Mouse (Mus musculus) embryonic facial prominence, embryonic 11.5 days (tissue): Measurements from ENCODE around the gene Pank2. TPM values are rescaled to one million over a fixed set of nuclear protein-coding genes. Genes with fewer than 3 reads are reported as not detected.
"Not testable (repeated sequence)": the region's sequence is repeated elsewhere in the genome, so short reads cannot be mapped to it uniquely, and the experiment has no call there.

ENCODE experiments used
- ATAC-seq: fragments of 200-750 bp; cut with Nextera tagmentation; replicated peaks from 2 replicates; pipeline ENCODE4 v1.8.0; 2017; ENCODE audit warnings: low read depth; ENCODE audit not compliant: insufficient number of reproducible peaks, low FRiP score, low TSS enrichment
- DNase-seq: peaks from one replicate; pipeline ENCODE4 v3.0.0-alpha.2; 2015; ENCODE audit warnings: low spot score
- H3K27ac ChIP-seq: fragments of 300-500 bp; sonication (generic); replicated peaks from 2 replicates; pipeline ENCODE4 v1.5.1; 2014; ENCODE audit warnings: mild to moderate bottlenecking, low read depth, low read length, control low read depth
- H3K27me3 ChIP-seq: fragments of 300-500 bp; sonication (generic); 2 replicates; pipeline ENCODE4 v1.6.1; 2014; ENCODE audit warnings: mild to moderate bottlenecking, low read length, moderate library complexity, mixed read lengths; ENCODE audit not compliant: control insufficient read depth, insufficient read depth
- H3K36me3 ChIP-seq: fragments of 300-500 bp; sonication (generic); replicated peaks from 2 replicates; pipeline ENCODE4 v1.6.1; 2014; ENCODE audit warnings: low read depth, mild to moderate bottlenecking, low read length, moderate library complexity, mixed read lengths; ENCODE audit not compliant: control insufficient read depth, insufficient read depth
- H3K4me1 ChIP-seq: fragments of 300-500 bp; sonication (generic); 2 replicates; pipeline ENCODE4 v1.6.1; 2014; ENCODE audit warnings: low read length, mixed read lengths; ENCODE audit not compliant: control insufficient read depth, insufficient read depth
- H3K4me2 ChIP-seq: fragments of 300-500 bp; sonication (generic); 2 replicates; pipeline ENCODE4 v1.6.1; 2014; ENCODE audit warnings: low read depth, mild to moderate bottlenecking, control low read depth, low read length, moderate library complexity
- H3K4me3 ChIP-seq: fragments of 300-500 bp; sonication (generic); 2 replicates; pipeline ENCODE4 v1.5.1; 2014; ENCODE audit warnings: low read depth, low read length, control low read depth
- H3K9ac ChIP-seq: fragments of 300-500 bp; sonication (generic); replicated peaks from 2 replicates; pipeline ENCODE4 v1.6.1; 2014; ENCODE audit warnings: mild to moderate bottlenecking, control low read depth, low read length
- H3K9me3 ChIP-seq: fragments of 300-500 bp; sonication (generic); replicated peaks from 2 replicates; pipeline ENCODE4 v1.6.1; 2016; ENCODE audit warnings: mild to moderate bottlenecking, low read length, inconsistent platforms, mixed read lengths; ENCODE audit not compliant: control insufficient read depth
- WGBS: fragments of 180-500 bp; shearing (Covaris S2); extraction: QIAGEN DNeasy Blood & Tissue Kit; methylation state at CpG from one replicate; pipeline ENCODE4 v1.1.7; 2014; 5-methylcytosine and 5-hydroxymethylcytosine counted together
- polyA plus RNA-seq: library from polyadenylated mRNA; unstranded; fragments of >200 nt; fragmentation: Nextera tagmentation; extraction: Ambion mirVana; gene quantifications from 2 replicates; pipeline ENCODE4 v1.2.1, GENCODE M21; 2014

Gene Pank2
- polyA plus RNA-seq, 1 experiment from 2014 or later, result 68.0 TPM

DNA sequence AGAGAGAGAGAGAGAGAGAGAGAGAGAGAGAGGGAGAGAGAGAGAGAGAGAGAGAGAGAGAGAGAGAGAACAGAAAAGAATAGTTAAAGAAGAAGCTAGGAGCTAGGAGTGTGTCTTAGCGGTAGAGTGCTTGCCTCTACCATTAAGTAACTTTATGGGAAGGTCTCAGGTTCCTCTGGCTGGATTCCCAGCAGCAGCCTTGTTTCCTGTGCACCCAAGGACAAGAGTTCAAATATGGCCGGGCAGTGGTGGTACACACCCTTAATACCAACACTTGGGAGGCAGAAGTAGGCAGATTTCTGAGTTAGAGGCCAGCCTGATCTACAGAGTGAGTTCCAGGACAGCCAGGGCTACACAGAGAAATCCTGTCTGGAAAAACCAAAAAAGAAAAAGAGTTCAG lies 35.6 kb upstream of the Pank2 start:
- DNase-seq, H3K9me3 ChIP-seq, H3K27ac ChIP-seq, H3K4me1 ChIP-seq, H3K4me2 ChIP-seq, H3K36me3 ChIP-seq, H3K4me3 ChIP-seq, H3K9ac ChIP-seq, H3K27me3 ChIP-seq, ATAC-seq: not testable (repeated sequence)
- WGBS, result 68% methylated on average over 2 of the region's 2 CpGs

DNA sequence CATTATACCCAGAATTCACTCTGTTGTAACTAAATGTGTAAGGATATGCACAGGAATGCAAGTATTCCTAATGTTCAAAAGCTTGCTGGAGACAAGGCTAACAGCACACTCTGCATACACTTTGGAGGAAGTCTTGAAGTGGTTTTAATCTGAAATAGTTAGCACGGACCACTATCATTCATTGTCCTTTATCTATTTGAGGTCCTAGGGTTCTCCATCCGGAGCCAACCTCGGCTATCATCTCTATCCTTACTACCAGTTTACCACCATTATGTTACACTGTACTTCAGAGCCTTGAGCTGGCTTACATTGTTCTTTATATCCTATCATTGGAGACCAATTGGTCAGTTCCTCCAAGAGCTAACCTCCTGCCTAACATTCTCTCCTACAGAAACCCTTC lies 35.1 kb upstream of the Pank2 start:
- Histone ChIP-seq H3K9me3 (no peaks in the 10 kb centered on the region), H3K27me3 (no peaks in the 10 kb centered on the region), H3K4me2 (no peak overlapping the region), H3K4me3 (no peak overlapping the region), H3K4me1 (no peaks in the 10 kb centered on the region), H3K36me3 (no peaks in the 10 kb centered on the region), H3K9ac (no peak overlapping the region), H3K27ac (no peak overlapping the region)
- DNase-seq, result no peak
- 84% methylated on average over 3 of the region's 3 CpGs for WGBS
- no peak for ATAC-seq

DNA sequence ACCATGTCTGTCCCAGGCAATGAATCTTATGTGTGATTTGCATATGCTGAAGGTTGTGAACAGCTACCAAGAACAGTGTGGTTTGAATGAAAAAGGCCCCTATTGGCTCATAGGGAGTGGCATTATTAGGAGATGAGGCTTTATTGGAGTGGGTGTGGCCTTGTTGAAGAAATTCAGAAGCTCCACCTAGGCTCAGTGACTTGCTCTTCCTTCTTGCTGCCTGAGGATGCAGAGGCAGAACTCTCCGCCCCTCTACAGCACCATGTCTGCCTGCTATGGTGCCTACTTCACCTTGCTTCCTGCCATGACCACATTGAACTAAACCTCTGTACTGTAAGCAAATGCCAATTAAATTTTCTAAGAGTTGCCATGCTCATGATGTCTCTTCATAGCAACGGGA lies 29.7 kb upstream of the Pank2 start:
- no peaks in the 10 kb centered on the region for H3K36me3 ChIP-seq
- H3K4me3 ChIP-seq, result no peak overlapping the region
- H3K27me3 ChIP-seq, result no peaks in the 10 kb centered on the region
- ATAC-seq, result no peak
- 83% methylated on average over 2 of the region's 2 CpGs for WGBS
- no peak overlapping the region for H3K9ac ChIP-seq
- H3K4me2 ChIP-seq, result no peak overlapping the region
- H3K27ac ChIP-seq, result no peak overlapping the region
- no peaks in the 10 kb centered on the region for H3K4me1 ChIP-seq
- H3K9me3 ChIP-seq, result no peaks in the 10 kb centered on the region
- DNase-seq, result no peak

DNA sequence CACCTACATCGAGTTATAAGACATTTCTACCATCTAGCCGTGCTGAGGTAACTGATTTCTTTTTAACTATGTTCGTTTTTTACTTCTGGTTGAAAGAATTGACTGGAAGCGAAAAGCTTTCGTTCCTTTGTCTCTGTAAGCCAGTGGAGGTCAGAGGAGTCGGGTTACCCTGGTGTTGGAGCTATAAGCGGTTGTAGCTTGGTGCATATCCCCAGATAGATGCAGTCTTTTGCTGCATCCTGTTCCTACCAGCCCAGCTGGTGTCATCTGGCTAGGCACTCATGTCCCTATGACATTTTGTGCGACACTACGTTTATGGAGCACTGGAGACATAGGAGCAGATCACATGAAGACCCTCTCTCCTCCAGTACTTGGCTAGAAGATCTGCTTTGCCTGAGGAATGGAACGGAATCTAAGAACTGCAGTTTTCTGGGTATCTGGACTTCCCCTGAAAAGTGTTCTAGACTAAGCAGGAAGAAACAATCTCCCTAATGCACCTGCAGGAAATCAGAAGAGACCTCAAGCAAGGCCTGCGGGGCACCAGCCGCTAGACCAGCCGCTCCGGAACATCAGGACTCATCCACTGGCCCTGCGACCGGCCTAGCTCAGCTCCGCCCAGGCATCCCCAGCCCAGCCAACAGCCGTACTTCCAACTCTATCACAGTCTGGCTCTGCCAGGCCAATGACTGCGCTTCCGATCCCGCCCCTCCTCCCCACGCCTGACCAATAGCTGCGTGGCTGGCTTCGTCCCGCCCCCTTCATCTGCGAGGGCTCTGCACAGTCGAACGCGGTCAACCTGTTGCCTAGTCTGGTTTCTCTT lies 28.8 kb upstream of the Pank2 start, which contains the start of gene Mavs:
TSS of gene Mavs (plus strand) at position 757 of the 820 bp plus-strand sequence.
- H3K36me3 ChIP-seq, result no peaks in the 10 kb centered on the region
- H3K27me3 ChIP-seq, result no peaks in the 10 kb centered on the region
- H3K4me1 ChIP-seq, result no peaks in the 10 kb centered on the region
- 9% methylated on average over 29 of the region's 29 CpGs for WGBS
- H3K4me3 ChIP-seq, result peak within 1 kb of the TSS; percentile 60
- 0 out of 2 replicates have a peak within 1 kb of the TSS, but pooled peaks have one; percentile 20 for H3K27ac ChIP-seq
- peak within 1 kb of the TSS; percentile 81 for H3K9ac ChIP-seq
- H3K4me2 ChIP-seq, result peak within 1 kb of the TSS; percentile 87
- no peaks in the 10 kb centered on the region for H3K9me3 ChIP-seq
- peak; percentile 100 for ATAC-seq
- peak; percentile 97 for DNase-seq

DNA sequence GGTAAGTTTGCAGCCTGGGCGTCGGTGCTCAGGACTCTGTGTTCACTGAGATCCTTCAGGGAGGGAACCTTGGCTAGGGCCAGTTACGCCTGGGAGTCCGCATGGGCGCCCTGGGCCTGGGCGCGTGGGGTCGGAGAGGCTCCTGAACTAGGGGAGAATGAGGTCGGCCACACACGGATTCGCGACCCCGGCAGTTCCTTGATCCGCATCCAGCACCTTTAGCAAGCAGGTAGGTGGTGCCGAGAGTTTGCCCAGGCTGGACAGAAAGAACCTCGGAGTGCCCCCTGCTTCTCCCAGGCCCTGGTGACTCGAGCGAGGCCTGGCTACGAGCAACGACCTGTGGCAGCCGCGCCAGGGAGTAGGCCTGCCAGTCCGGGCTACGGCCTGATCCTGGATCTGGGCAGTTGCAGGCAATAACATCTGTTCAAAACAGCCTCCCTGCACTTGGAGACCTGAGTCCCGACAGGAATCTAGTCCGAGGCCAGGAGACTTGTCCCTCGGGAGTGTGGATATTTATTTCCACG lies 28.1 kb upstream of the Pank2 start:
- Histone ChIP-seq H3K4me1 (no peaks in the 10 kb centered on the region), H3K36me3 (no peaks in the 10 kb centered on the region), H3K4me3 (peak overlapping the region; percentile 60), H3K9me3 (no peaks in the 10 kb centered on the region), H3K9ac (peak overlapping the region; percentile 81), H3K27me3 (no peaks in the 10 kb centered on the region), H3K4me2 (peak overlapping the region; percentile 87), H3K27ac (0 out of 2 replicates have a peak overlapping the region, but pooled peaks have one; percentile 20)
- peak; percentile 17; the same call in 1 of the 2 replicates for ATAC-seq
- 12% methylated on average over 28 of the region's 28 CpGs for WGBS
- no peak for DNase-seq

DNA sequence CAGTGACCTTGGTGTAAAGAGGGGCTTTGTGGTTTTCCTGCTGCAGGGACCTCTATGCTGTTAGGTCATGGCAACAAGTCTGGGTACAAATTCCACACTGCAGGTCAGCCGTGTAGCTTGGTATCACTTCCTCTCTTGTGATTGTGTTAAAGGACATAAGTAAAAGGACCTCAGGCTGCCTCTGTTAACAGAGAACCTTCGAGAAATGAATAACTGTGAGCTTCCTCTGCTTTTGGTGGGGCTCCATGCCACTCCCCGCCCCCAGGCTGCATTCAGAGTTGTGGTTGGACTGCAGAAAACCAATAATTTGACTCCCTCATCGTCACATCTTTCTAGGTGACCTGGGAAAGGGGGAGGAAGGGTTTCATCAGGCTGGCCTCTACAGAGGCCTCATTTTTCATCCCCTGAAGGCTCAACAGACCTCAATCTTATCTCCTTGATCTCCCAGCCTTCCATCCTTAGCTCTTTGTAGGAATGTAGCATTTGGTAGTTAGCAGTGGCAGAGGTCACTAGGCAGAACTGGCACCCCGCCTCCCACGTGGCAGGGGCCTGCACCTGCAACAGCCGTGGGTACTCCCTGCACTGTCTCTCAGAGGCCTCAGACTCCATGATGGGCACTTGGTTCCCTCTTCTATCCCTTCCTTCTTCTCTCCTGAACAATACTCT lies 27.2 kb upstream of the Pank2 start:
- Histone ChIP-seq H3K27ac (no peak overlapping the region), H3K4me1 (no peaks in the 10 kb centered on the region), H3K9ac (no peak overlapping the region; the same call in 1 of the 2 replicates), H3K36me3 (no peaks in the 10 kb centered on the region), H3K4me3 (no peak overlapping the region), H3K27me3 (no peaks in the 10 kb centered on the region), H3K4me2 (peak overlapping the region; percentile 87; the same call in 1 of the 2 replicates), H3K9me3 (no peaks in the 10 kb centered on the region)
- ATAC-seq, result no peak
- WGBS, result 72% methylated on average over 7 of the region's 7 CpGs
- DNase-seq, result no peak

DNA sequence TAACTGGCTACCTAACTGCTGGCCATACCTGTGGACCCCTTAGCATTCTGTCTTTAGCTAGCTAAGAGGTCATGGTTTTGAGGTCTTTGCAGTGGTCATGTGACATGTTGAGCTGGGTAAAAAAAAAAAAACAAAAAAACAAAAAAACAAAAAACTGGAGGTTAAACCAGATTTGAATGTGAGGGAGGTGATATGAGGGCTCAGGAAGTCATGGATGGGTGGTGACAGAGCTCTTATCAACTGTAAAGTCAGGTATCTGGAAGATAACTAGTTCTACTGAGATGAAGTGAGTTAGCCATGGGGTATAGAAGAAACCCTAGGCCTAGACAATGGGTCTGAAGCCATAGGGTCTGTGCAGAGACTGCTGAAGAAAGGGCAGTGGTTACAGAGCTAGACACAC lies 20.1 kb upstream of the Pank2 start:
- Histone ChIP-seq H3K4me1 (no peaks in the 10 kb centered on the region), H3K4me2 (no peak overlapping the region), H3K4me3 (no peak overlapping the region), H3K36me3 (peaks cover 10% of the 10 kb centered on the region), H3K27me3 (no peaks in the 10 kb centered on the region), H3K27ac (no peak overlapping the region), H3K9me3 (no peaks in the 10 kb centered on the region), H3K9ac (no peak overlapping the region)
- no peak for DNase-seq
- no peak for ATAC-seq

DNA sequence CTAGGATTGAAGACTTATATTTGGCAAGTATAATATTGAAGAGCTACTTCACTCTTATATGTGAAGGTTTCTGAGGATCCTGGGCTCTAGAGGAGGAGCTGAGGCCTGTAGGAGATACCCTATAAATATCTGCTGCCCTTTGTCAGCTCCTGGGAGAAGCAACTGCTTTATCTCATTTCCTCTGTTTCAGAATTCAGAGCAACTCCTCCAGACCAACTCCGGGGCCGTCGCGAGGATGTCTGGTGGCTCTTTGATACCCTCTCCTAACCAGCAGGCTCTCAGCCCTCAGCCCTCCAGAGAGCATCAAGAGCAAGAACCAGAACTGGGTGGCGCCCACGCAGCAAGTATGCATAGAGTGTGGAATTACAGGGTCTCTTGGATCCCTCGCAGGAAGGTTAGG lies 19.4 kb upstream of the Pank2 start:
- H3K9me3 ChIP-seq, result no peaks in the 10 kb centered on the region
- no peak for ATAC-seq
- no peaks in the 10 kb centered on the region for H3K4me1 ChIP-seq
- H3K4me3 ChIP-seq, result no peak overlapping the region
- H3K36me3 ChIP-seq, result peaks cover 11% of the 10 kb centered on the region
- no peak overlapping the region for H3K27ac ChIP-seq
- H3K4me2 ChIP-seq, result no peak overlapping the region
- H3K27me3 ChIP-seq, result no peaks in the 10 kb centered on the region
- 85% methylated on average over 7 of the region's 7 CpGs for WGBS
- no peak overlapping the region for H3K9ac ChIP-seq
- DNase-seq, result no peak
